Mouse (Mus musculus): ENCODE results near the gene Abtb2. TPM values are rescaled to one million over a fixed set of nuclear protein-coding genes. Genes with fewer than 3 reads are reported as not detected.
"Not testable (repeated sequence)": the region's sequence is repeated elsewhere in the genome, so short reads cannot be mapped to it uniquely, and the experiment has no call there.

Abtb2 gene
- total RNA-seq (2017): 0.39 and 0.41 TPM in 2 replicates

DNA sequence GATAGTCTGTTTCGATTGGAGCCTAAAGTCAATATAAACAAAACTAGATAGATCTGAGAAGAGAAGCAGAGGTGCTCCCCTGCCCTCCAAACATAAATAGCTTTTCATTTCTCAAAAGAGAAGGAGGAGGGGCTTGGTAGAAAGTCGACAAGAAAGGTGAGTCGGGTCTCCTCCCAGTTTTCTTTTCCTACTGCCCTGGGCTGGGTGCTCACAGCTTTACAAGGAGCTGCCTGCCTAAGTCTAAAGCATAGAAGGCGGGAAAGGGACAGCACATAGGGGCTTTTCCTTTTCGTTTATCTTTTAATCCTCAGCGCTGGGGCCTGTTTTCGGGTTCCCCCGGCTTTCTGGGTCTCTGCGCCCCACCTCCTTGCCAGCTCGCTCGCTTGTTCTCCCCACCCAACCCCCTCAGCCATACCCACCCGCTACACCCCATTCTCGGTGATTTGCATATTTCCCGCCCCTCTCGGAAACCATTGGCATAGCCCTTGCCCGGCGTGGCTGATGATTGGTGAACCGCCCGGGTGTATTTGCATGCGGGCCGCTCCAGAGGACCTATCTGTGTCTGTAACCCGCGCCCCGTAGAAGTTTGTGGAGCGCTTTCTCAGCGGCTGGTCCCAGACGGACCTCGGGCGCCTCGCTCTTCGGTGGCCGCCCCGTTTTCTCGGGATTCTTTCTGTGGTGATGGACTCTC lies at the start of gene Abtb2:
Gene Abtb2 (plus strand): TSS at position 579 of the 691 bp plus-strand sequence.
- peak; percentile 94 for ATAC-seq (replicated peaks; ENCODE audit: low read depth, poor library complexity, severe bottlenecking)

DNA sequence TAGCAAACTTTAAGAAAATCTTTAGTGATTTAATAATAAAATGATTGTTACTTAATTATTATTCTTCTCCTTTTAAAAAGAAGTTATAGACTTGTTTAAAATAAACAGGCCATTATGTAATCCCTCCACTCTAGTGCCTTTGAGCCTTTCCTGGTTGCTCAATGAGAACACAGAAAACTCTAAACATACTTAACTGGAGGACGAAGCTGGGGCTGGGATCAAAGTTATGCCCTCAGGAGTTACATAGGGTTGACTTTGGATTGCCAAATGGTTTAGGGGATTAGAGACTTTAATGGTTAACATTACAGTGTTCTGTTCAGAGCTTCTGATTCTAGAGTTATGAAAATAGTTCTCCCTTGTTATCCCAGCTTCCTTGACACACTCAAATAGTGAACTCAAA lies 49.6 kb upstream of the Abtb2 start:
- ATAC-seq (replicated peaks; ENCODE audit: low read depth, poor library complexity, severe bottlenecking): no peak

DNA sequence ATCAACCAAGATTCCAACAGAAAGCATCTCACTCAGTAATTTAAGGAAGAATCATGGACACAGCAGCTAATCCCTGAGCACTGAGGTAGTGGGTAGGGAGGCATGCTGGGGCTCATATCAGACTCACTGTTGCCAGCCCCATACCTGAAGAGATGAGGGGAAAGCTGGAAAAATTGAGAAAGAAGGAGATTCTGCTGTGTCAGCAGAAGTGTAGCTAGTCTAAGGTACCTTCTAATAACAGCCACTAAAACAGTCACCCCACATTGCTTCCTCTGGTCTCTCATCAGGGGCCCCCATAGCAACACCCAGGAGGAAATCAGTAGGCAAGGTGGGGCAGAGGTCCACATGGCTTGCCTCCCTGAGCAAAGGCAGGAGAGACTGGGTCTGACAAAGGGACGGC lies 40.5 kb upstream of the Abtb2 start:
- ATAC-seq (replicated peaks; ENCODE audit: low read depth, poor library complexity, severe bottlenecking): no peak

DNA sequence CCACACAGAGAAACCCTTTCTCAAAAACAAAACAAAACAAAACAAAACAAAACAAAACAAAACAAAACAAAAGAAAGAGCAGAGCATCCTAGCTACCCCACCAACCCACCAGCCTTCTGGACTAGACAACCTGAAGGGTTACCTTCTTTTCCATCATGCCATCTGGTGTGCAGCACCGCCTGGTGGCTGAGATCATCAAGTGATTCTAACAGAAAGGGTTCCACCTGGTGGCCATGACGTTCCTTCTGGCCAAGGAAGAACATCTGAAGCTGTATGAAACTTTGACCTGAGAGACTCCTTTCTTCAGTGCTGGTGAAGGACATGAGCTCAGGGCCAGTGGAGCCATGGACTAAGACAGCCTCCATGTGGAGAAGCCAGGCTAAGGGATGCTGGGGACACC lies 19.0 kb upstream of the Abtb2 start:
- ATAC-seq (replicated peaks; ENCODE audit: low read depth, poor library complexity, severe bottlenecking): peak; percentile 89

DNA sequence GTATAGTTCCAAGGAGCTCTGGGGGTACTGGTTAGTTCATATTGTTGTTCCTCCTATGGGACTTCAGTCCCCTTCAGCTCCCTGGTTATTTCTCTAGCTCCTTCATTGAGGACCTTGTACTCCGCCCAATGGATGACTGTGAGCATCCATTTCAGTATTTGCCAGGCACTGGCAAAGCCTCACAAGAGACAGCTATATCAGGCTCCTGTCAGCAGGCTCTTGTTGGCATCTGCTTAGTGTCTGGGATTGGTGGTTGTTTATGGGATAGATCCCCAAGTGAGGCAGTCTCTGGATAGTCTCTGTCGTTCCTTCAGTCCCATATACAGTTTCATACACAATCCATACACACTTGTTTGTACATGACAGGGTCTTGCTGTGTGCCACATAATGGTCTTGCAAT lies 15.8 kb upstream of the Abtb2 start:
- not testable (repeated sequence) for ATAC-seq (replicated peaks; ENCODE audit: low read depth, poor library complexity, severe bottlenecking)

DNA sequence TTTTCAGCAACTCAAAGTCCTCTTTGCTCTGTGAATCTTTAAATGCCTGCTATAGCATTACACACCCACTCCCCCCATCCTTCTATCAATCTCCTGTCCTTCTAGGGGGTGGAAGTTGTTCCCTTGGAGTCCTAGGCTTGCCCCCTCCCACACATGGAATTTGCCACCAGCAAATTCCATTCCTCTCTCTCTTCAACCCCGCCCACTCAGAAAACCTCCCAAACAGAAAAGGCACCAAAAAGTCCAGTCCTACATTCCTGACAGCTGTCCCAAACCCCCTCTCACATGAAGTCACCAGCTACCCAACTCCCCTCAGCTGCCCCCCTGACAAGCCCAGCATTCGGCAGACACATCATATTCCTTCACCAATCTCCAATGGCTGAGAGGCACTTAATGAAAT lies 12.1 kb upstream of the Abtb2 start:
- no peak for ATAC-seq (replicated peaks; ENCODE audit: low read depth, poor library complexity, severe bottlenecking)

DNA sequence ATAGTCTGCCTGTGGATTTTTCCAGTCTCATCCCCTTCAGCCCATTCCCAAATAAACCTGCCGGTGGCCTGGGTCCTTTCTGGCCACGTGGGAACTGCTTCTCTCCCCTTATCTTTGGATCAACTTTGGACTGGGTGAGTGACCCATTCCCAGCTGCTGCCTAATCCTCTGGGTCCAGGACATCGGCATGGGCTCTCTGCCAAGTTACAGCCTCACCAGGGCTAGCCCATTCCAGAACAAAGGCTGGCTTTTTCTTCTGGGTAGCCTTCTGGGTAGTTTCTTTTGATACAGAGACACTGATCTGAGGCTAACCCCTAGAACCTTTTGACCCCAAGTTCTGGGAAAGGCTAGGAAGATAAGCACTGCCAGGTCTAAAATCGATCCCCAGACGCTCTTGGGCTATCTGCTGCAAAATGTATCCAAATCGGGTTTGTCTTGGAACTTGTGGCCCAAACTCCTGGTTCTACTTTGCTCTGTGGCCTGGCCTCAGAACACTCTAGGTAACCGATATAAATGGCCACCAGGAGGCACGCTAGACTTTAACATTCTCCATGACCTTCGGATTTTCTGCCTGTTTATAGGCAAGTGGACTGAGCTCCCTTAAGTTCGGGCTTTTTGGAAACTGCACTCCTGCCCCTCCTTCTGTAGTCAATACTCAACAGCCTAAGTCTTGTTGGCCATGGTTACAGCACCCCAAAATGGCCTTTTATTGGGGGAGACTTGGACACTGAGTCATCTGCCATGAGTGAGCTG lies 9.8 kb upstream of the Abtb2 start:
- peak; percentile 63 for ATAC-seq (replicated peaks; ENCODE audit: low read depth, poor library complexity, severe bottlenecking)

DNA sequence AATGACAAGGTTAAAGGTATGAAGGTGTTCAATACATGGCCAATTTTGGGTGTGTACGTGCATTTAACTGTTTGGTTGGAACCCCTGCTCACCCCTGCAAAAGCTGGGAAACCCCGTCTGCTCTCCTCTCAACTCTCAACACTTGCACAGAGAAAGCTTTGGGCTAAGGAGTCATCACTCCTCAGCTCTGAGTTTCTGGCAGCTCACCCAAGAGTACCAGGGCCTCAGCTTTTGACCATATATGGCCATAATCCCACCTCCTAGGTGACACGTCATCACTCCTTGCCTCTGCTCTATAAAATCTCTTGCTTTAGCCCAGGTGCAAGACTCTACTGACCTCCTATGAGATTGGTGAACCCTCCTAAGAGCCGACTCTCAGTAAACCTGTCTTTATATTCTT lies 5.2 kb upstream of the Abtb2 start:
- ATAC-seq (replicated peaks; ENCODE audit: low read depth, poor library complexity, severe bottlenecking): no peak

DNA sequence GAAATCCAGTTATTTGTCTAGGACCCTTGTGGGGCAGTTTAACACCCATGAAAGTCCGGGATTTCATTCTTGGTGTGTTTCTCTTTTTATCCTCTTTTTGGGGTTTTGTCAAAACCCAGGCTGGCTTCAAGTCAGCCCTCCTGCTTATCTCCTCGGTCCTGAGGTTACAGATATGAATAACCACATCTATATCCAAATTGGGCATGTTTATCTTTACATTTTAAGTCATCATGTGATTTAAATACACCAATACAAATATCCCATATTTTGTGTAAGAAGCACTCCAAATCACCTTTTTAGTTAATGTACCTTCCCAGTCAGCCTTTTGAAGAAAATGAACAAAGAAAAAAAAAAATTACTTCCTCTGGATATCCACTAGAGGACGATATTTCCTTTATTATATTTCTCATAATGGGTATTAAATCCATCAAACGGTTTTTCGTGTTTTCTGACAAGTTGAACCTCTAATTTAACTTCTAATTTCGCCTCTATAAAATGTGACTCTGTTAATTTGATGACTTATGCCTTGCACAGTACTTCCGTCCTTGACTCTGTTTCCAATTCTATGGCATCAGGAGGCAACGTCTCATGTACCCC lies 1.6 kb upstream of the Abtb2 start:
- no peak for ATAC-seq (replicated peaks; ENCODE audit: low read depth, poor library complexity, severe bottlenecking)

DNA sequence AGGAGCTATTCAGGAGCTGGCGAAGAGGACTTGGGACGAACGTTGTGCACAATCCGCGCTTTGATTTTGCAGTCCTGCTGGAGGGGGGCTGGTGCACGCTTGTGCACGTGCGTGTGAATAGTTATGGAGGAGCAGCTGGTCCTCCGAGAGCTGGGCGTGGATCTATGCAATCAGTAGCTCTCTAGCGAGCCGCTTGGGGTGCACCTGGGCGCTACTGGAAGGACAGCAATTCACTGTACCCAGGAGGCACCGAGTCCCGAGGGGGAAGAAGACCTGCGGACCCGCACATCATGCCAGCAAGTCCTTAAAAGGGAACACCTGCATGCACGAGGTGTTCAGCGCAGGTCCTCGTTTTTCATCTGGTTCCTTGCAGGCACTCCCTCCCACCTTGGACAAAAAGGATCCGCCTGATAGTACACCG lies 929 bp upstream of the Abtb2 start:
- ATAC-seq (replicated peaks; ENCODE audit: low read depth, poor library complexity, severe bottlenecking): no peak

DNA sequence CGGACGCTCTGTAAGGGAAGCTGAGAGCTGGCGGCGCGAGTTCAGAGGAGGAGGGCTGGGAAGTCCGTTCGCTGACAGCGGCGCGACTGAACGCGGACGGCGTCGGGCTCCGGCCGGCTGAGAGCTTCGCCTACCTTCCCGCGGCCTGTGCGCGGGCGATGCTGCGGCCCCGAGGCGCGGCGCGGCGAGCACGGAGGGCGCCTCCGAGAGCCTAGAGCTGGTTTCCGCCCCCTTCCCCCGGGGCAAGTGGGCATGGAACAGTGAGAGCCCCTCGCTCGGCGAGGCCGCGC lies 258 bp downstream of the Abtb2 start:
- no peak for ATAC-seq (replicated peaks; ENCODE audit: low read depth, poor library complexity, severe bottlenecking)

DNA sequence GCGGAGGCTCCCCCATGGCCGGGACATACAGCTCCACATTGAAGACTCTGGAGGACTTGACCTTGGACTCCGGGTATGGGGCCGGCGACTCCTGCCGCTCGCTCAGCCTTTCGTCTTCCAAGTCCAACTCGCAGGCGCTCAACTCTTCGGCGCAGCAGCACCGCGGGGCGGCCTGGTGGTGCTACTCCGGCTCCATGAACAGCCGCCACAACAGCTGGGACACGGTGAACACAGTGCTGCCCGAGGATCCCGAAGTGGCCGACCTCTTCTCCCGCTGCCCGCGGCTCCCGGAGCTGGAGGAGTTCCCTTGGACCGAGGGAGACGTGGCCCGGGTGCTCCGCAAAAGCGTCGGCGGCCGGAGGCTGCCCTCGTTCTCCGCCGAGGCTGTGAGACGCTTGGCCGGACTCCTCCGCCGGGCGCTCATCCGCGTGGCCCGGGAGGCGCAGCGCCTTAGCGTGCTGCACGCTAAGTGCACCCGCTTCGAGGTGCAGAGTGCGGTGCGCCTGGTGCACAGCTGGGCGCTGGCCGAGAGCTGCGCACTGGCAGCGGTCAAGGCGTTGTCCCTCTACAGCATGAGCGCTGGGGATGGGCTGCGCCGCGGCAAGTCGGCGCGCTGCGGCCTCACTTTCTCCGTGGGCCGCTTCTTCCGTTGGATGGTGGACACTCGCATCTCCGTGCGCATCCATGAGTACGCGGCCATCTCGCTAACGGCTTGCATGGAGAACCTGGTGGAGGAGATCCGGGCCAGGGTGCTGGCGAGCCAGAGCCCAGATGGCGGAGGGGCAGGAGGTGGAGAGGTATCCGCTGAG lies 807 bp downstream of the Abtb2 start:
- ATAC-seq (replicated peaks; ENCODE audit: low read depth, poor library complexity, severe bottlenecking): no peak

DNA sequence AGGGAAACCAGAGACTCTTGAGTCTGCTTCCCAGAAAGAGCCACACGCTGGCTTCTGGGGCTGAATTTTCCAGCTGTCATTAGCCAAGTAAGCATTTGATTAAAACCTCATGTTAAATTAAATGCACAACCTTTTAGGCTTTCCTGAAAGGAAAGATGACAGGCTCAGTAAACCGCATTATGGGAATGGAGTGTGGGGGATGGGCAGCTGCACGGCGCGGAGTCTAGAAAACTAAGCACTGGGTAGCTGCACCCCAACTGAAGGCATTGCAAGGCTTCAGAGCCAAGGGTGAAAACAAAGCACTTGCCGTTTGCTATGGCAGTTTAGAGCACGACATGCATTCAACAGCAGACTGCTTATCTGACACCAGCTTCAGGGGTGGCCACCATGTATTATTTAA lies 2.1 kb downstream of the Abtb2 start:
- no peak for ATAC-seq (replicated peaks; ENCODE audit: low read depth, poor library complexity, severe bottlenecking)

DNA sequence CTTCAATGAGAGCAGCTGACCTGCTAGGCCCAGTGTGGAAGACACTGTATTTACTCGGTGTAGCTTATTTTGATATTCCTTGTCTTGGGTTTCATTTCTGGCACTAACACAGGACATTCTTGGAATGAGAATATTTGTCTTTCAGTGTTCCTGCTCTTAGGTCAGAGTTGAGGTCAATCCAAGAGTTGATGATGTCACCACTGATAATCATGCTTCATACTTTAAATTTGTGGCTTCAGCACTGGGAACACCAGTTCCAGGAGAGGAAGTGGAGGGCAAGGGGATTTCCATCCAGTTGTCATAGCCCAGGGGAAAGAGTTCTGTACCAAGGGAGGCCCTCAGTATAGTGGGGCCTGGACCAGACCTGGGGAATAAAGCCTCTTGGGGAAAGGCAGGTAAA lies 3.6 kb downstream of the Abtb2 start:
- ATAC-seq (replicated peaks; ENCODE audit: low read depth, poor library complexity, severe bottlenecking): no peak

DNA sequence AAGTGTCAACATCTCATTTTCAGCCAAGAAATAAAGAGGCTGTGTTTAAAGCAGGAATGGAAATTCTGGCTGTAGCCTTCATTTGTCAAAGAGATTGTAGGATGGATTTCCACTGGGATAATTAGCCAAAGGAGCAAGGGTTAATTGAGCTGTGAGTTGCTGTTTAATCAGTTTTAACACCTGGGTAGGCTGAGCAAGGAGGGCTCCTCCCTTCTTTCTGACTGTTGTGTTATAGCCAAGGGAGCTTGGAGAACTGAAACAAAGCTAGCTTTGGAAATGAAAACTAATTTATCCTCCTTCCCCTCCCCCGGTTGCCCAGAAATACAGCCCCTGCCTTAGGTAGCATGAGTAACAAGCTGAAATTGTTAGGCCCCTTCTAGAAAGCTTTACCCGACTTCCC lies 6.2 kb downstream of the Abtb2 start:
- ATAC-seq (replicated peaks; ENCODE audit: low read depth, poor library complexity, severe bottlenecking): no peak

DNA sequence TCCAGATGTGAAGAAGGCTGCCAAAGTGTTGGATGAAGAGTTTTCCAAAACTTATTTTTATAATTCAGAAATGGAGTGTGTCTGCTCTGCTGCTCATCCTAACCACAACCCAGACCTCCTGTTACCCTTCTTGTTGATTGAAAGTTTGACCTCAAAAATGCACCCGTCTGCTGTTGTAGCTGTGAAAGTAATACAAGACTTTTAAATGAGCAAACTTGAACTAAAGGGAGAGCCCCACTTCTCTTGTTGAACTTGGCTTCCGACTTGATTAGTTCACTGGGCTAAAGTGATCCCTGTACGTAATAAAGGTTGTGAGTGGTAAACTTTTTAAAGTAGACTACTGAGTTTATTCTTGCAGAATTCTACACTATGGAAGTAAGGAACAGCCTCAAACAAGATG lies 10.3 kb downstream of the Abtb2 start:
- ATAC-seq (replicated peaks; ENCODE audit: low read depth, poor library complexity, severe bottlenecking): no peak

DNA sequence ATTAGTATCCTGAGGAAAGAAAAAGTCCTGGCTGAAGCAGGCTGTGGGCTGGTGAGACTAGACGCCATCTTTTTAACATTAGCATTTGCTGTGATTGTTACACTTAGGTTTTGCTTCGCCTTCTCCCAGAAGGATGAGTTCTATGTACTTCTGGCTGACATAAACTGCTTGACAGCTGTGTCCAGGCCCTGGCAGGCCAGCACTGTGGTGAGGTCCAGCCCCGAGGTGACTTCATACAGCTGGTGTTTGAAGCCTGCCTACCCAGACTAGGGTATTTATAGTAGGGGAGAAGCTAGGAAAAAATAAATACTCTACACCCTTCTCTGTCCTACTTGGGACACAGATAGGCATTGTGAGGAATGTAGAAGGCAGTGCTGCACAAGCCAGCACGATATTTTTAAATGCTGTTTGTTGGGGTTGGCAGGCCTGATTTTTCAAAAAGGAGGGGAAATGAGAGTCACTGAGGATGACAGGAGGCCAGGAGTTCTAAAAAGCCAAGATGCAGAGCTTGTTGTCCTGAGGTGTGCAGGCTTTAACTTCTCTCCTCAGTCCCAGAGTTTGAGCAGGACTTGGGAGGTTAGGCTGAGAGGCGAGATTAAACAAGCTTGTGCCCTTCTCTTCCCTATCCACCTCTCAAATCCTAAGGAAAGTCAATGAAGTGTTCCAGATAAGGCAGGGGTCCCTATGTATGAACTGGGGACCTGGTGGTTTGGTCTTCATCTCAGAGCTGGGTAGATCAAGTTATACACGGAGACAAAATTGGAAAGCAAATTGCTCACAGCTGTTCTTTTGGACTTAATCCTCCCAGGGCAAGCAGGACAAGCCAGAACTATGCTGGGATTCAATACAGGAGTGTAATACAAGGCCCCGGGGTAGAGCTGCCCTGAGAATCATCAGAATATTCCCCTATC lies 11.9 kb downstream of the Abtb2 start:
- ATAC-seq (replicated peaks; ENCODE audit: low read depth, poor library complexity, severe bottlenecking): no peak

DNA sequence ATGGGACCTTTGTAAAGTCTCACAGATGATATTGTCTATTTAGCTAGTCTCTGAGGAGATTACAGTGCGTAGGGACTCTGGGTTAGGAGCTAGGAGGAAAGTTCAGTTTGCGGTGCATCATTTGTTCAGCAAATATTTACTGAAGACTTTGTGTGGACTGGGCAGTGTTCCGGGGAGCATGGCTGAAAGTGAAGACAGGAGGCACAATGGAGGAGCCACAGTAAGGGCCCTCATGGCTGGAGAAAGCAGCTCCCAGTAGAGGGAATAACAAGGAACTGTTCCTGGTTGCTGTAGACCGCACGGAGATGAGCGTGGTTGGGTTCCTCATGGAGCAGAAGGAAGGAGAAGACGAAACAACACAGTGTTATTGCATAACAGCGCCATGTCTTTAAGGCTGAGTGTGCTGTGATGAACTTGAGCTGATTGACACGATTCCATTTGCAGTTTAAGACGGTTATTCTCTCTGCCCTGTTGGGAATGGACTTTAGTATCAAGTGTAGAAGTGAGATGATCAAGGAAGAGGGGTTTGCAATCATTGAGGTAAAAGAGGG lies 12.6 kb downstream of the Abtb2 start:
- no peak for ATAC-seq (replicated peaks; ENCODE audit: low read depth, poor library complexity, severe bottlenecking)

DNA sequence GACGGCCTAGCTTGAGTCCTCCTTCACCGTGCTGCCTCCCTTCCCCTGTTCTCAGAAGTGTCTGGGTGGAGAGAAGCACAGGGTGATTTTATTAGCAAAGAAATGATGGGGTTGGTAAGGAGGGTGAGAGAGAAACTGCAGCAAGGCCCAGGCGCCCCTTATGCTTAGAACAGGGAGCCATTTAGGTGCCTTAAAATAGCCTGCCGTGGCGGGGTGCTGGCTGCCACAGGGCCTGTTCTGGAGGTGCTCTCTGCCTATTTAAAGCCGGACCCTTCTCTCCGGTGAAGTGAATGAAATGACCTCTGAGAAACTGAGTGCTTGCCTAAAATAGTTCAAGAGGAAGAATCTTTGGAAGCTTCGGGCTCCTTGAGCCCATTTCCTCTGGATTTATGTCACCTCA lies 14.6 kb downstream of the Abtb2 start:
- ATAC-seq (replicated peaks; ENCODE audit: low read depth, poor library complexity, severe bottlenecking): no peak

All from common myeloid progenitor, adult 5-6 weeks (primary cell).